Mouse (Mus musculus): ENCODE results near the gene Lect2. TPM values are rescaled to one million over a fixed set of nuclear protein-coding genes. Genes with fewer than 3 reads are reported as not detected.

The Lect2 gene
- not detected in 2 replicates for polyA plus RNA-seq (2015; fragmentation: Nextera tagmentation; extraction: Ambion mirVana)

GRCm38 (mm10) chr13:56548401-56548800, at the start of gene Lect2:
Lect2 (minus strand) TSS chr13:56548502.

GRCm38 (mm10) chr13:56522081-56522820, 26.1 kb downstream of the Lect2 start, which contains the start of gene Fbxl21:
Fbxl21 (plus strand) TSS chr13:56522472.

Other genes with a start within 250 kb of the Lect2 start
- not detected in 2 replicates for gene Gm3045, start 121.9 kb downstream of the Lect2 start, polyA plus RNA-seq (2015; fragmentation: Nextera tagmentation; extraction: Ambion mirVana)
- not detected in 2 replicates for gene Slc25a48, start 110.1 kb downstream of the Lect2 start, polyA plus RNA-seq (2015; fragmentation: Nextera tagmentation; extraction: Ambion mirVana)
- gene Il9, start 66.3 kb downstream of the Lect2 start, polyA plus RNA-seq (2015; fragmentation: Nextera tagmentation; extraction: Ambion mirVana), result not detected in 2 replicates
- gene Fbxl21, start 26.0 kb downstream of the Lect2 start, polyA plus RNA-seq (2015; fragmentation: Nextera tagmentation; extraction: Ambion mirVana), result 0.20 and 0.30 TPM in 2 replicates
- 74.7 and 100 TPM in 2 replicates for gene Tgfbi, start 61.0 kb upstream of the Lect2 start, polyA plus RNA-seq (2015; fragmentation: Nextera tagmentation; extraction: Ambion mirVana)
- gene Smad5, start 154.5 kb upstream of the Lect2 start, polyA plus RNA-seq (2015; fragmentation: Nextera tagmentation; extraction: Ambion mirVana), result 8.7 and 10.5 TPM in 2 replicates
- 0.08 TPM in 1 of 2 replicates, not detected in the other for gene Gm45623, start 205.3 kb upstream of the Lect2 start, polyA plus RNA-seq (2015; fragmentation: Nextera tagmentation; extraction: Ambion mirVana)